Mouse (Mus musculus) limb, embryonic 12.5 days (tissue): ENCODE data around the gene Insrr. TPM values are rescaled to one million over a fixed set of nuclear protein-coding genes. Genes with fewer than 3 reads are reported as not detected.
"Not testable (repeated sequence)": the region's sequence is repeated elsewhere in the genome, so short reads cannot be mapped to it uniquely, and the experiment has no call there.

Experiments
- ATAC-seq: fragments of 200-750 bp; cut with Nextera tagmentation; 2 replicates; pipeline ENCODE4 v1.8.0; 2017; ENCODE audit warnings: low read depth, moderate TSS enrichment; ENCODE audit not compliant: insufficient number of reproducible peaks, insufficient read depth, low FRiP score, low TSS enrichment
- H3K27ac ChIP-seq: fragments of 300-500 bp; sonication (generic); 2 replicates; pipeline ENCODE4 v1.5.1; 2016; ENCODE audit warnings: mild to moderate bottlenecking, moderate library complexity
- H3K27me3 ChIP-seq: fragments of 300-500 bp; sonication (generic); 2 replicates; pipeline ENCODE4 v1.6.1; 2016; ENCODE audit warnings: mild to moderate bottlenecking, moderate library complexity
- H3K36me3 ChIP-seq: fragments of 300-500 bp; sonication (generic); 2 replicates; pipeline ENCODE4 v1.6.1; 2016; ENCODE audit warnings: mild to moderate bottlenecking, moderate library complexity
- H3K4me1 ChIP-seq: fragments of 300-500 bp; sonication (generic); replicated peaks from 2 replicates; pipeline ENCODE4 v1.6.1; 2016
- H3K4me2 ChIP-seq: fragments of 300-500 bp; sonication (generic); 2 replicates; pipeline ENCODE4 v1.6.1; 2016; ENCODE audit warnings: mild to moderate bottlenecking, moderate library complexity
- H3K4me3 ChIP-seq: fragments of 300-500 bp; sonication (generic); replicated peaks from 2 replicates; pipeline ENCODE4 v1.5.1; 2016; ENCODE audit warnings: mild to moderate bottlenecking
- H3K9ac ChIP-seq: fragments of 300-500 bp; sonication (generic); replicated peaks from 2 replicates; pipeline ENCODE4 v1.6.1; 2016; ENCODE audit warnings: mild to moderate bottlenecking, moderate library complexity
- H3K9me3 ChIP-seq: fragments of 300-500 bp; sonication (generic); 2 replicates; pipeline ENCODE4 v1.6.1; 2016; ENCODE audit warnings: mild to moderate bottlenecking, moderate library complexity
- WGBS: fragments of 180-500 bp; shearing (Covaris S2); methylation state at CpG from one replicate; pipeline ENCODE4 v1.1.7; 2016; 5-methylcytosine and 5-hydroxymethylcytosine counted together
- polyA plus RNA-seq: library from polyadenylated mRNA; unstranded; fragments of >200 nt; fragmentation: Nextera tagmentation; extraction: Ambion mirVana; gene quantifications from 2 replicates; pipeline ENCODE4 v1.2.1, GENCODE M21; 2016

Gene Insrr
- polyA plus RNA-seq, 1 experiment from 2014 or later = 0.40 TPM

DNA sequence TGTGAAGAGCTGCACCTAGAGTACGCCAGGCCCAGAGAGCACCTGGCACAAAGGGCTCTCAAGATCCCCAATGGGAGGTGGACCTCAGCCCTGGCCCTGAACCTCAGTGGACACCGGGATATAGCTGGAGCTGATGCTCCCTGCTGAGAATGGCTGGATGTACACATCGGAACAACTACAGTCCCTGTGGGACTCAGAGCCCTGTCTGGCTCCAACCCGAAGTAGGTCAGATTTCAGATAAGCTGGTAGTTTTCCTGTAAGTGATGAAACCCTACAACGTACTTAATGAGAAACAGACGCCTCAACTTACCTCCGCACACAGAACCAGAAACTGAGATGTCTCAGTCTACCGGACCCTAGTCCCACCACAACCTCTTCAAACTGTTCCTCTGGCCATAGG, 60.9 kb downstream of the Insrr start:
- peaks cover 70% of the 10 kb centered on the region for H3K36me3 ChIP-seq
- H3K9ac ChIP-seq = no peak overlapping the region
- H3K27ac ChIP-seq = no peak overlapping the region
- H3K4me3 ChIP-seq = no peak overlapping the region
- H3K4me1 ChIP-seq = no peaks in the 10 kb centered on the region
- no peak overlapping the region for H3K4me2 ChIP-seq
- H3K27me3 ChIP-seq = no peaks in the 10 kb centered on the region
- WGBS = 60% methylated on average over 8 of the region's 8 CpGs
- H3K9me3 ChIP-seq = no peaks in the 10 kb centered on the region
- no peak for ATAC-seq

DNA sequence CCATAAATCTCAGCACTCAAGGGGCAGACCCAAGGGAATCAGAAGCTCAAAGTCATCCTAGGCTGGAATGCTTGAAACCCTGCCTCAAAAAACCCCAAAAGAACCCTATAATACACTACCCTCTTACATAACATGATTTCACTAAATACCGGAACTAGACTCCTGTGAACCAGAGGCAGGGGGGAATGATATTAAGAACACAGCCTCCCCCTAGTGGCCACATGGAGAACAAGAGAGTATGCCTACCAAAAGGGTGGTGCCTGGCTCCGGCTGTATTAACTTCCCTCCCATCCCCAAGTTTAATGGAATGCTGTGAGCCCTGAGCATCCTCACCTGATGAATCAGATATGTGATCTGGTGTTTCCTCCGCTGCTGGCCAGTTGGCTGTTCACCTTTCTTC, 63.1 kb downstream of the Insrr start:
- Histone ChIP-seq H3K9me3 (no peaks in the 10 kb centered on the region), H3K4me3 (no peak overlapping the region), H3K4me2 (no peak overlapping the region), H3K36me3 (peaks cover 88% of the 10 kb centered on the region), H3K27ac (no peak overlapping the region), H3K9ac (no peak overlapping the region), H3K4me1 (no peaks in the 10 kb centered on the region), H3K27me3 (no peaks in the 10 kb centered on the region)
- ATAC-seq = no peak
- 34% methylated on average over 3 of the region's 3 CpGs for WGBS

DNA sequence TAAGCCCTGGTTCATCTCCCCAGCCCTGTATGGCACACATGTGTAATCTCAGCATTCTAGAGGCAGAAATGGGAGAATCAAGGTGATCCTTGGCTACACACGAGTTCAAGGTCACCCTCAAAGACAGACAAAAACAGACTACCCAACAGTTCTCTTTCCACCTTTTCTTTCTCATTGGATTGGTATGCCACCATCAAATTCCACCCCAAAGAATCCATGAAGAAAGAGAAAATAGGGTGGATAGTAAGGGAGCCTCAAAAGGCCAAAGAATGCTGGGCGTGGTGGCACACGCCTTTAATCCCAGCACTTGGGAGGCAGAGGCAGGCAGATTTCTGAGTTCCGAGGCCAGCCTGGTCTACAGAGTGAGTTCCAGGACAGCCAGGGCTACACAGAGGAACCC, 67.4 kb downstream of the Insrr start:
- H3K4me1 ChIP-seq, H3K9ac ChIP-seq, ATAC-seq, H3K4me3 ChIP-seq, H3K27ac ChIP-seq, H3K4me2 ChIP-seq, H3K9me3 ChIP-seq, H3K27me3 ChIP-seq: not testable (repeated sequence)
- 93% methylated on average over 4 of the region's 4 CpGs for WGBS
- peaks cover 95% of the 10 kb centered on the region for H3K36me3 ChIP-seq

Other genes with a start within 250 kb of the Insrr start
- 21.9 and 23.1 TPM in 2 replicates for gene Arhgef11, start 179.4 kb upstream of the Insrr start, polyA plus RNA-seq
- 0.33 and 0.39 TPM in 2 replicates for gene Lrrc71, start 48.3 kb upstream of the Insrr start, polyA plus RNA-seq
- gene Ntrk1, start 1.8 kb upstream of the Insrr start, polyA plus RNA-seq = 1.5 and 5.1 TPM in 2 replicates
- 12.0 and 14.2 TPM in 2 replicates for gene Pear1, start 27.4 kb downstream of the Insrr start, polyA plus RNA-seq
- not detected in 2 replicates for gene Sh2d2a, start 49.8 kb downstream of the Insrr start, polyA plus RNA-seq
- gene Prcc, start 88.7 kb downstream of the Insrr start, polyA plus RNA-seq = 15.8 and 16.2 TPM in 2 replicates
- gene Hdgf, start 109.4 kb downstream of the Insrr start, polyA plus RNA-seq = 286 and 294 TPM in 2 replicates
- gene Mrpl24, start 122.6 kb downstream of the Insrr start, polyA plus RNA-seq = 80.4 and 85.9 TPM in 2 replicates
- 83.2 and 86.4 TPM in 2 replicates for gene Isg20l2, start 133.4 kb downstream of the Insrr start, polyA plus RNA-seq
- 22.4 and 26.5 TPM in 2 replicates for gene Rrnad1, start 133.8 kb downstream of the Insrr start, polyA plus RNA-seq
- gene Crabp2, start 151.7 kb downstream of the Insrr start, polyA plus RNA-seq = 614 and 667 TPM in 2 replicates
- 29.4 and 32.5 TPM in 2 replicates for gene Nes, start 174.1 kb downstream of the Insrr start, polyA plus RNA-seq
- 0.13 and 0.65 TPM in 2 replicates for gene Bcan, start 203.3 kb downstream of the Insrr start, polyA plus RNA-seq
- 0.10 and 0.12 TPM in 2 replicates for gene Hapln2, start 230.6 kb downstream of the Insrr start, polyA plus RNA-seq
- 30.8 and 31.1 TPM in 2 replicates for gene Gpatch4, start 246.2 kb downstream of the Insrr start, polyA plus RNA-seq